In genomic region chr17:4964192-4964877, GRCm38 (mm10) we compare ENCODE assay signal across 13 mouse cellular contexts. TPM values are rescaled to one million over a fixed set of nuclear protein-coding genes. Genes with fewer than 3 reads are reported as not detected.
DNase-seq lines count a peak whose midpoint lies in the region; ATAC-seq lines count a peak whose summit lies in the region.
"Had no signal": no experiment of that assay in that cellular context is flagged by ENCODE, and none has a peak within 500 bp of the region (broad histone marks: within the 10 kb centered on the region; RNA-seq: fewer than 3 reads in every experiment).

No protein-coding gene starts in this region.

- peak; percentile 47; the same call in 1 of the 2 replicates for ATAC-seq in megakaryocyte-erythroid progenitor cell, adult 5-6 weeks (replicated peaks; ENCODE audit: low FRiP score, low TSS enrichment, poor library complexity, severe bottlenecking)
- ATAC-seq: intestine, embryonic 16.5 days; midbrain, embryonic 16.5 days had no signal

- DNase-seq in heart, adult 11 months: peak; percentile 81
- no peak for DNase-seq in heart, adult 8-10 months (ENCODE audit: low spot score)
- DNase-seq in lung, postnatal 10 days: peak; percentile 13
- no peak for DNase-seq in lung, postnatal 4 days
- DNase-seq in brain, adult 2 months (ENCODE audit: low read depth, low spot score): peak; percentile 56
- DNase-seq in cerebellum, postnatal 36 days: no peak
- DNase-seq in layer of hippocampus, adult 9-10 months (ENCODE audit: low spot score): no peak
- DNase-seq: cerebellum, adult 2 months; gastrocnemius, postnatal 36 days; kidney, postnatal 14 days had no signal

RNA-seq across cellular contexts. Expression of gene Arid1b, which starts 29.8 kb away (rescaled TPM):
- total RNA-seq in heart, adult 8-10 months (2022): 10 to 100 TPM; 25.0 to 27.2 (median 26.2) TPM
- total RNA-seq in megakaryocyte-erythroid progenitor cell, adult 5-6 weeks (2014; fragmentation: Nextera tagmentation): 28.8 and 29.2 TPM in 2 replicates
- 9.2 and 17.7 TPM in 2 replicates for total RNA-seq in megakaryocyte-erythroid progenitor cell, adult 5-6 weeks (2017)

Comparison
In these comparisons a context has a peak if more than half of its experiments do, and no peak if none do; other contexts are left out.
1. DNase-seq: peak in heart, adult 11 months (single experiment), lung, postnatal 10 days (single experiment) and brain, adult 2 months (single experiment); none in heart, adult 8-10 months (single experiment), lung, postnatal 4 days (0 of 2), cerebellum, postnatal 36 days (0 of 2) and layer of hippocampus, adult 9-10 months (single experiment).